Mouse (Mus musculus) forebrain, postnatal 0 days (tissue): ENCODE measurements around the gene Senp1. TPM values are rescaled to one million over a fixed set of nuclear protein-coding genes. Genes with fewer than 3 reads are reported as not detected.

ENCODE experiments used
- ATAC-seq: fragments of 200-750 bp; cut with Nextera tagmentation; 2 replicates; pipeline ENCODE4 v1.8.0; 2017; ENCODE audit warnings: mild to moderate bottlenecking, moderate library complexity
- DNase-seq: peaks from one replicate; pipeline ENCODE4 v3.0.0-alpha.2; 2015
- H3K27ac ChIP-seq: fragments of 300-500 bp; sonication (generic); 2 replicates; pipeline ENCODE4 v1.5.1; 2014; ENCODE audit warnings: low read depth, mild to moderate bottlenecking, antibody characterized with exemption, low read length, moderate library complexity, mixed read lengths
- H3K27me3 ChIP-seq: fragments of 300-500 bp; sonication (generic); 2 replicates; pipeline ENCODE4 v1.6.1; 2014; ENCODE audit warnings: mild to moderate bottlenecking, low read length, mixed read lengths; ENCODE audit not compliant: insufficient read depth
- H3K36me3 ChIP-seq: fragments of 300-500 bp; sonication (generic); 2 replicates; pipeline ENCODE4 v1.6.1; 2014; ENCODE audit warnings: mild to moderate bottlenecking, moderate library complexity; ENCODE audit not compliant: insufficient read depth
- H3K4me1 ChIP-seq: fragments of 300-500 bp; sonication (generic); 2 replicates; pipeline ENCODE4 v1.6.1; 2014; ENCODE audit warnings: antibody characterized with exemption; ENCODE audit not compliant: insufficient read depth
- H3K4me2 ChIP-seq: fragments of 300-500 bp; sonication (generic); 2 replicates; pipeline ENCODE4 v1.6.1; 2014; ENCODE audit warnings: low read depth, mild to moderate bottlenecking, moderate library complexity
- H3K4me3 ChIP-seq: fragments of 300-500 bp; sonication (generic); 2 replicates; pipeline ENCODE4 v1.5.1; 2014; ENCODE audit warnings: low read depth, low read length, mixed read lengths
- H3K9ac ChIP-seq: fragments of 300-500 bp; sonication (generic); 2 replicates; pipeline ENCODE4 v1.6.1; 2014; ENCODE audit warnings: mild to moderate bottlenecking
- H3K9me3 ChIP-seq: fragments of 300-500 bp; sonication (generic); 2 replicates; pipeline ENCODE4 v1.6.1; 2016; ENCODE audit warnings: low read length
- CTCF ChIP-seq: sonication (generic); IDR thresholded peaks from 2 replicates; pipeline ENCODE4 v1.5.1; 2016; ENCODE audit warnings: antibody characterized with exemption, control low read depth, low read depth
- WGBS: fragments of 180-500 bp; shearing (Covaris S2); extraction: QIAGEN DNeasy Blood & Tissue Kit; methylation state at CpG from one replicate; pipeline ENCODE4 v1.1.7; 2014; 5-methylcytosine and 5-hydroxymethylcytosine counted together
- polyA plus RNA-seq: library from polyadenylated mRNA; unstranded; fragments of >200 nt; fragmentation: Nextera tagmentation; extraction: Ambion mirVana; gene quantifications from 2 replicates; pipeline ENCODE4 v1.2.1, GENCODE M21; 2015
- total RNA-seq: library from RNA; depleted of rRNA; stranded (reverse); fragments of >200 nt; gene quantifications from 2 replicates; pipeline ENCODE4 v1.2.3, GENCODE M21; 2014

Gene Senp1
- total and polyA plus RNA-seq, 2 experiments from 2014 or later = 12.2 to 19.8 TPM

DNA sequence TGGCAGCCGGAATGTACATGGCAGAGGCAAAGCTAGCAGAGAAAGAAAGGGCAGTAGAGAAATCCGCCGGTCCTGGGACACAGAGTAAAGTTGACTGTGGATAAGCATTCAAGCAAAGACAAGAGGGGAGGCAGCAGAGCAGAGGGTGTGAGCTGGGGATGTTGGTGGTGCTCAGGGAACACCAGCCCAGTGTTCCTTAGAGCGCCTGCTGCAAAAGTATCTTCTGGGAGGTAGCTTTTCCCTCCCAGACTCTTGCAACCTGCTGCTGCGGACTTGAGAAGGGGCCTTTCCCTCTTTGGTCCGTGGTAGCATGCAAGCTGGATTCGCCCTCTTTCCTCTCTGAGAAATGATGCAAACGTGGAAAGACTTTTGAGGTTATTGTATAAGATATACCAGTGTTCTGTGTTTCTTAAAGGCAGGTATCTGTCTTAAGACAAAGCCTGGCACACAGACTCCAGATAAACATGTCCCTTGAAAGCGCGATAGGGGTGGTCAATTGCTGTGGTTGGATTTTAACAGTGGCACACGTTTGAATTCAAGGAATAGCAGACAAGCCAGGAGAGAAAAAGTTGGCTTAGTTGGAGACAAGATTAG, 14.3 kb upstream of the Senp1 start:
- Histone ChIP-seq H3K36me3 (peaks cover 9% of the 10 kb centered on the region), H3K4me3 (peak overlapping the region; percentile 75), H3K27me3 (no peaks in the 10 kb centered on the region), H3K4me1 (peaks cover 6% of the 10 kb centered on the region; the same call in 1 of the 2 replicates), H3K9me3 (no peaks in the 10 kb centered on the region), H3K27ac (peak overlapping the region; percentile 90), H3K4me2 (peak overlapping the region; percentile 69), H3K9ac (peak overlapping the region; percentile 88)
- ATAC-seq = peak; percentile 0; the same call in 1 of the 2 replicates
- no peak for DNase-seq
- TF ChIP-seq CTCF = no peak
- 28% methylated on average over 11 of the region's 11 CpGs for WGBS

DNA sequence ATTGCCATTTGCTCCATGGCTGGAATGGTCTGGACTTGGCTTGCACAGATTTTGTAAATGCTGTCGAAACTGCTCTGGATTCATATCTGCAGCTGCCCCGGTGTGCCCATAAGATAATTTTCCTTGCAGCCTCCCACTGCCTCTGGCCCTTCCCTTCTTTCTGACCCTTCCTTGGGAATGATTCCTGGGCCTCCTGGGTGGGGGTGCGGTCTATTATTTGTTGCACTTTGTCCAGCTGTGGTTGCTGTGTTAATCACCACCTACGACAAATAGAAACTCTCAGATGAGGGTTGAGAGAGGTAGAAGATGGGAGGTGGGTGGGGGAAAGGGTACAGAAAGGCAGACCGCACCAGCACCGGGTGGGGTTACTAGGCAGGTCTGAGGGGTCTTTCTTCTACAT, 13.7 kb upstream of the Senp1 start:
- peaks cover 6% of the 10 kb centered on the region; the same call in 1 of the 2 replicates for H3K4me1 ChIP-seq
- DNase-seq (no peak), ATAC-seq (no peak)
- no peak for TF ChIP-seq CTCF
- no peak overlapping the region for H3K9ac ChIP-seq
- H3K4me2 ChIP-seq = no peak overlapping the region
- 88% methylated on average over 6 of the region's 6 CpGs for WGBS
- no peaks in the 10 kb centered on the region for H3K27me3 ChIP-seq
- no peak overlapping the region for H3K27ac ChIP-seq
- no peak overlapping the region for H3K4me3 ChIP-seq
- peaks cover 3% of the 10 kb centered on the region for H3K36me3 ChIP-seq
- H3K9me3 ChIP-seq = no peaks in the 10 kb centered on the region

DNA sequence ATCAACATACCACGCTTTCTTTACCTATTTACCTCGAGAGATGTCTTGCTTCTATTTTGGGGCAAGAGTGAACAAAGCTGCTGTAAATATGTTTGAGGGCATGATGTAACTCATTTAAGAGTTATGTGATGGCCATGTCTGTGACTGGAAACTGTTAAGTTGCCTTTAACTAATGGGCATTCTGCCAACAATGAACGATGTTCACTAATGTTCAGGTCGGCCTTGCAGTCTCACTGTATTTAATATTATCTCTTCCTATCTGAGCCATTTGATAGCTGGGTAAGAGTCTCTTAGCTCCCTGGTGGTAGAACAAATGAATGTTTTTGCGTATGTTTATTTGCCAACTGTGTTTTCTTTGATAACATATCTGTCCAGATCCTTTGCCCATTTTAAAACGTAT, 13.0 kb upstream of the Senp1 start:
- Histone ChIP-seq H3K9me3 (no peaks in the 10 kb centered on the region), H3K36me3 (no peaks in the 10 kb centered on the region), H3K4me1 (peaks cover 6% of the 10 kb centered on the region; the same call in 1 of the 2 replicates), H3K4me2 (no peak overlapping the region), H3K27ac (no peak overlapping the region), H3K9ac (no peak overlapping the region), H3K4me3 (no peak overlapping the region), H3K27me3 (no peaks in the 10 kb centered on the region)
- 78% methylated on average over 6 of the region's 6 CpGs for WGBS
- DNase-seq = no peak
- TF ChIP-seq CTCF = no peak
- ATAC-seq = no peak

DNA sequence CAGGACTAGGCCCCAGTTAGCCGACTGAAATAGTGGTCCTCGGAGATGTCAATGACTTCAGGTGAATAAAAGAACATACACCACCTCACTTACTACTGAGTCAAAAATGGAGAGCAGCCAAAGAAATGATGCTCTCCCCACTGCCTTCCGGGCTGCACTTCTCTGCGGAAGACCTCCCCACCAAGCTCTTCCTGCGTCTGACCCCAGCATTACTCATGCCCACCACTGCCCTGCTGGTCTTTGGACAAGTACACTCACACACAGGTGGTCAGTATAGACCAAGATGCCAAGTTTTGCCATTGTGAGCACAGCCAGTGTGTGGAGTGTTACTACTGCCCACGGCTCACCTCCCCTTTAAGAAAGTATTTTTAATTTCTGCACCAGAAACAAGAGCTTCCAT, 8.9 kb upstream of the Senp1 start:
- no peak for ATAC-seq
- no peak overlapping the region for H3K4me3 ChIP-seq
- no peaks in the 10 kb centered on the region for H3K4me1 ChIP-seq
- no peak overlapping the region for H3K4me2 ChIP-seq
- no peaks in the 10 kb centered on the region for H3K36me3 ChIP-seq
- no peaks in the 10 kb centered on the region for H3K9me3 ChIP-seq
- WGBS = 90% methylated on average over 6 of the region's 6 CpGs
- H3K27me3 ChIP-seq = no peaks in the 10 kb centered on the region
- no peak overlapping the region for H3K27ac ChIP-seq
- DNase-seq = no peak
- TF ChIP-seq CTCF = no peak
- no peak overlapping the region for H3K9ac ChIP-seq

DNA sequence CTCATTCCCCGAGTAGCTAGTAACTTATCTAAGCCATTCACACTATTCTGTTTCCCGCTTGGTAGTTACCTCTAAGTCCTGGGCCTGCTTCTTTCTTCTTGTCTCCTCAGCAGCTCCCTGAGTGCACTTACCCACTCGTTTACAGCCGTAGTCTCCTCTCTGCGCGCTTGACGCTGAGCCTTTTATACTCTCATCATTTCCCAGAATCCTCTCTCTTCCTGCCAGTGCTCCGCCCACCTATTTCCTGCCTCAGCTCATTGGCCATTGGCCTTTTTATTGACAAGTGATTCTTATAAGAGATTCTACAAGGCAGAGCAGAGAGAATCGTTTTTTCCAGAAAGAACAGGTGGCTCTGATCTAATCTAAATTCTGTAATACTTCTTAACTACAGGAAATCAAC, 5.0 kb upstream of the Senp1 start:
- TF ChIP-seq CTCF = no peak
- Histone ChIP-seq H3K4me1 (no peaks in the 10 kb centered on the region), H3K27ac (no peak overlapping the region), H3K9ac (no peak overlapping the region), H3K27me3 (no peaks in the 10 kb centered on the region), H3K9me3 (no peaks in the 10 kb centered on the region), H3K4me3 (no peak overlapping the region), H3K4me2 (no peak overlapping the region), H3K36me3 (no peaks in the 10 kb centered on the region)
- ATAC-seq = no peak
- no peak for DNase-seq
- WGBS = 86% methylated on average over 9 of the region's 9 CpGs

DNA sequence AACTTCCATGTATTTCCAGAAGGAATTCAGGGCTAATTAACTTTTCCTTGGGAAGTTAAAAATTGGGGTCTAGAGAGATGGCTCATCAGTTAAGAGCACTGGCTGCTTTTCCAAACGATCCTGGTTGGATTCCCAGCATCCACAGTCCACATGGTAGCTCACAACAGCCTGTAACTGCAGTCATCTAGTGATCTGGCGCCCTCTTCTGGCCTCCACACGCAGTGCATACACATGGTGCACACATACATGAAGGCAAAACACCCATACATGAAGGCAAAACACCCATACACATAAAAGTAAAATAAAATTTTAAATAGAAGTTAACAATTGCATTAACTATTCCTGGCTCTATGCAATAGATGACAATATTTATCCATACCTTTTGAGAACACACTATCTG, 3.4 kb upstream of the Senp1 start:
- Histone ChIP-seq H3K27ac (no peak overlapping the region), H3K9me3 (no peaks in the 10 kb centered on the region), H3K4me1 (0 out of 2 replicates have a peak, but pooled peaks cover 5% of the 10 kb centered on the region), H3K4me2 (no peak overlapping the region), H3K36me3 (no peaks in the 10 kb centered on the region), H3K9ac (no peak overlapping the region), H3K4me3 (no peak overlapping the region), H3K27me3 (no peaks in the 10 kb centered on the region)
- peak; percentile 20; the same call in 1 of the 2 replicates for TF ChIP-seq CTCF
- DNase-seq = no peak
- no peak for ATAC-seq
- WGBS = 62% methylated on average over 3 of the region's 3 CpGs

DNA sequence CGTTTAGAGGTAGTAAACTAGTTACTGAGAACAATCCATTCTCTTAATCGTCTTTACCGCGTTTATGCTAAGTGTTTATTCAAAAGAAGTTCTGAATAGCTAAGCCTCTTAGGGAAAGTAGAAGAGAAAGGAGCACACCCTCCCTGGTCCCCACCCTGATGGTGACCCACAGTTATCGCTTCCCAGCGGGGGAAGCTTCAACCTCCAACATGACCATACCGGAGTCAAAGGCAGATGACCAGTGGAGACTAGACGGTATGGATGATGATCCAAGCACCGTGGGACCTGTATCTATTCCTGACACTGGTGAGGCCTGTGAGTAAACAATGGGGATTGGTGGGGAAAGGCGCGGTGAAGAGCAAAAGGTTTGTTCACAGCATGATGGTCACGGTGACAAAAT, 1.4 kb upstream of the Senp1 start:
- H3K9ac ChIP-seq = no peak overlapping the region
- no peaks in the 10 kb centered on the region for H3K27me3 ChIP-seq
- H3K27ac ChIP-seq = no peak overlapping the region

More for the DNA sequence above, 1.4 kb upstream of the Senp1 start:
- Histone ChIP-seq H3K4me1 (0 out of 2 replicates have a peak, but pooled peaks cover 6% of the 10 kb centered on the region), H3K9me3 (no peaks in the 10 kb centered on the region), H3K4me3 (no peak overlapping the region), H3K36me3 (no peaks in the 10 kb centered on the region), H3K4me2 (no peak overlapping the region)
- 87% methylated on average over 12 of the region's 12 CpGs for WGBS
- no peak for TF ChIP-seq CTCF
- DNase-seq (no peak), ATAC-seq (no peak)
